Mouse (Mus musculus) CH12.LX (cell line): ENCODE data around the gene Lemd2.

Experiments
- BHLHE40 ChIP-seq: IDR thresholded peaks from 2 replicates; pipeline ENCODE4 v1.6.1; 2011; ENCODE audit warnings: mild to moderate bottlenecking, low read depth, low read length, improper control_type of control experiment
- CHD2 ChIP-seq: IDR thresholded peaks from 2 replicates; pipeline ENCODE4 v1.6.1; 2011; ENCODE audit warnings: low read length, improper control_type of control experiment
- EP300 ChIP-seq: IDR thresholded peaks from 2 replicates; pipeline ENCODE4 v1.6.1; 2011; ENCODE audit warnings: low read length, improper control_type of control experiment
- MAFK ChIP-seq: IDR thresholded peaks from 2 replicates; pipeline ENCODE4 v1.6.1; 2011; ENCODE audit warnings: low read length, improper control_type of control experiment; ENCODE audit not compliant: insufficient replicate concordance
- MYC ChIP-seq: IDR thresholded peaks from 2 replicates; pipeline ENCODE4 v1.6.1; 2011; ENCODE audit warnings: low read depth, mild to moderate bottlenecking, improper control_type of control experiment, low read length
- POLR2A ChIP-seq: IDR thresholded peaks from 2 replicates; pipeline ENCODE4 v1.6.1; 2011; ENCODE audit warnings: low read depth, mild to moderate bottlenecking, improper control_type of control experiment, low read length
- TBP ChIP-seq: conservative IDR thresholded peaks from 2 replicates; pipeline ENCODE4 v1.6.1; 2011; ENCODE audit warnings: low read depth, low read length, improper control_type of control experiment
- ZMIZ1 ChIP-seq: IDR thresholded peaks from 2 replicates; pipeline ENCODE4 v1.6.1; 2012; ENCODE audit warnings: low read depth, mild to moderate bottlenecking, inconsistent platforms, low read length, improper control_type of control experiment

DNA sequence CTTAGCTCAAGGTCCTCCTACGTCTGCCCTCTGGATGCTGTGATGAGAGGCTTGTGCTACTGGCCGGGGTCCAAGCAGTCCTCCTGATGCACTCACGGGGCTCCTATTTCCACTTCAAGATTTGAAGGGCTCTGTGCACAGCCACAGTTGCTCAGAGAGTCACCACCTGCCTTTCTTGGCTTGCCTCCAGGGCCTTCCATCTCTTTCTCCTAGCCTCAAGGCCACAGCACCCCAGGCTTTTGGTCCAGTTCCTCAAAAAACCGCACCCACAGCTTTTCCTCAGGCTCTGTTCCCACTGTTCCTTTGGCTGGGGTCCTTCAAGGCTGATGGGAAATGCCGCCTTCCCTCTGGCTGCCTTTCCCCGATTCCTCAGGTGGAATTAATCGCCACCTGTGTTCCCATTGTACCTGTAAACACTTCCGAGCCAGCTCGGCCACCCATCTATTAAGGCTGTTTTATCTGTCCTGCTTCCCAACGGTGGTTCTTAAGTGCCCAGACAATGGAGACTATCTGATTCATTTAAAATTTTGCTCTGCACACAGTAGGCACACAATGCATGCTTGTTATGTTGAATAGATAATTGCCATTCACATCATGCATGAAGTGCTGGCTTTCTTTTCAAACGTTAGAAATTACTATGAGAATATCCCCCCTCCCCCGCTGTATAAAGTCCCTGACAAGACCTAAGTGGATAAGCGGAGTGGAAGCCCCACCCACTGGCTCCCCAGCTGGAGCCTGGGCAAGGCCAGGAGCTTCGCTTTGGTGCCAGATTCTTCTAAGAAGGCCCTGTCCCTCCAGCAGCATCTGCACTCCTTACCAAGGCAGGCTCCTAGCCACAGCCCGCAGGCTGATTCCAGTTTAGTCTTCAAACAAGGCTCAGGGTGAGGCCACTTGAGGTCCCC, 36.5 kb upstream of the Lemd2 start:
- TF ChIP-seq TBP (no peak), ZMIZ1 (no peak), POLR2A (no peak), EP300 (no peak), MYC (no peak), MAFK (no peak), CHD2 (no peak), BHLHE40 (no peak)
